Mouse (Mus musculus): Measurements from ENCODE around the gene Cbfa2t3.

Gene Cbfa2t3

GRCm38 (mm10) chr8:122717869-122718509 is 19.1 kb upstream of the Cbfa2t3 start:
- no peak for DNase-seq (ENCODE audit: low spot score)

- DNase-seq (ENCODE audit: low spot score) = peak; percentile 95
Measured at GRCm38 (mm10) chr8:122716566-122716965, 17.7 kb upstream of the Cbfa2t3 start.

- no peak for DNase-seq (ENCODE audit: low spot score)
Measured at GRCm38 (mm10) chr8:122713157-122713518, 14.2 kb upstream of the Cbfa2t3 start.

- DNase-seq (ENCODE audit: low spot score) = no peak
Measured at GRCm38 (mm10) chr8:122712411-122713156, 13.7 kb upstream of the Cbfa2t3 start.

- no peak for DNase-seq (ENCODE audit: low spot score)
Measured at GRCm38 (mm10) chr8:122711891-122712365, 13.0 kb upstream of the Cbfa2t3 start.

GRCm38 (mm10) chr8:122711480-122711879 is 12.6 kb upstream of the Cbfa2t3 start:
- no peak for DNase-seq (ENCODE audit: low spot score)

- no peak for DNase-seq (ENCODE audit: low spot score)
Measured at GRCm38 (mm10) chr8:122709340-122710111, 10.6 kb upstream of the Cbfa2t3 start.

- DNase-seq (ENCODE audit: low spot score) = no peak
Measured at GRCm38 (mm10) chr8:122707184-122707583, 8.3 kb upstream of the Cbfa2t3 start.

- DNase-seq (ENCODE audit: low spot score) = no peak
Measured at GRCm38 (mm10) chr8:122705901-122706561, 7.1 kb upstream of the Cbfa2t3 start.

- DNase-seq (ENCODE audit: low spot score) = no peak
Measured at GRCm38 (mm10) chr8:122704612-122705011, 5.7 kb upstream of the Cbfa2t3 start.

GRCm38 (mm10) chr8:122702957-122703356 is 4.0 kb upstream of the Cbfa2t3 start:
- no peak for DNase-seq (ENCODE audit: low spot score)

GRCm38 (mm10) chr8:122702301-122702941 is 3.5 kb upstream of the Cbfa2t3 start:
- DNase-seq (ENCODE audit: low spot score) = peak; percentile 35

GRCm38 (mm10) chr8:122701441-122702185 is 2.7 kb upstream of the Cbfa2t3 start:
- DNase-seq (ENCODE audit: low spot score) = no peak

GRCm38 (mm10) chr8:122700628-122701027 is 1.7 kb upstream of the Cbfa2t3 start:
- DNase-seq (ENCODE audit: low spot score) = no peak

GRCm38 (mm10) chr8:122698254-122698768 is 598 bp downstream of the Cbfa2t3 start:
- no peak for DNase-seq (ENCODE audit: low spot score)

- DNase-seq (ENCODE audit: low spot score) = no peak
Measured at GRCm38 (mm10) chr8:122697586-122697985, 1.3 kb downstream of the Cbfa2t3 start.

- peak; percentile 51 for DNase-seq (ENCODE audit: low spot score)
Measured at GRCm38 (mm10) chr8:122697181-122697581, 1.7 kb downstream of the Cbfa2t3 start.

GRCm38 (mm10) chr8:122695438-122696042 is 3.4 kb downstream of the Cbfa2t3 start:
- no peak for DNase-seq (ENCODE audit: low spot score)

- DNase-seq (ENCODE audit: low spot score) = no peak
Measured at GRCm38 (mm10) chr8:122692152-122692551, 6.8 kb downstream of the Cbfa2t3 start.

- peak; percentile 36 for DNase-seq (ENCODE audit: low spot score)
Measured at GRCm38 (mm10) chr8:122691018-122691417, 7.9 kb downstream of the Cbfa2t3 start.

All from MN1 (cell line).